Mouse (Mus musculus): Measurements from ENCODE around the gene Sav1.

GRCm38 (mm10) chr12:70025431-70025830, 38.6 kb upstream of the Sav1 start:
- TF ChIP-seq CTCF (IDR thresholded peaks at IDR 0.05; ENCODE audit: low read depth, low read length), result no peak
- TF ChIP-seq POLR2A (IDR thresholded peaks at IDR 0.05; ENCODE audit: borderline replicate concordance, low read depth, low read length), result no peak

Data from bone marrow macrophage, adult 2 months (primary cell).